ENCODE assay signal across 8 mouse cellular contexts in the genomic region with DNA sequence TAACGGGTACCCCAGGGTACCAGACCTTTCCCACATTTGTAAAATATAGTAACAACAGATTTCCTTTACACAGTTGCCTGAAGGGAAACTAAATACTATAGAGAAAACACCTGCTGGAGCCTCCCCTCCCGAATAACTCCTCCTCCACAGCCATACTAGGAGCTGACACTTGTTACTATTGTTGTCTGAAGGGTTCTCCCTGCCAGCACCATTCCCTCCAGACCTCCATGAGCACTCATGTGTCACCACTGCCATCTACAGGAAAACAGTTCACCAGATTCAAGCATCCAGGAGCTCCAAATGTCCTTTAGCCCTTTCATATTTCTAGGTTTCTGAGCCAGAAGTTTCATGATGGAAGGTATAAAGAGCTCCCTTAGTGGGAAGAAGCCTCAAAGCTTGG. TPM values are rescaled to one million over a fixed set of nuclear protein-coding genes. Genes with fewer than 3 reads are reported as not detected.
DNase-seq lines count a peak whose midpoint lies in the region; ATAC-seq lines count a peak whose summit lies in the region.

No protein-coding gene starts in this region.

- 7% methylated on average over 2 of the region's 2 CpGs for WGBS in forebrain, embryonic 14.5 days
- WGBS in hindbrain, embryonic 10.5 days = 39% methylated on average over 2 of the region's 2 CpGs
- WGBS in midbrain, embryonic 10.5 days = 50% methylated on average over 2 of the region's 2 CpGs

- no peaks in the 10 kb centered on the region for H3K27me3 ChIP-seq in forebrain, embryonic 14.5 days (replicated peaks; ENCODE audit: control insufficient read depth, insufficient read depth, low read length)
- H3K27me3 ChIP-seq in hindbrain, embryonic 10.5 days (ENCODE audit: insufficient read depth, poor library complexity, severe bottlenecking) = no peaks in the 10 kb centered on the region
- H3K27me3 ChIP-seq in midbrain, embryonic 10.5 days (ENCODE audit: low read depth, poor library complexity, severe bottlenecking) = no peaks in the 10 kb centered on the region

- H3K36me3 ChIP-seq in forebrain, embryonic 14.5 days (ENCODE audit: control insufficient read depth, insufficient read depth, low read length) = no peaks in the 10 kb centered on the region
- no peaks in the 10 kb centered on the region for H3K36me3 ChIP-seq in hindbrain, embryonic 10.5 days
- no peaks in the 10 kb centered on the region for H3K36me3 ChIP-seq in midbrain, embryonic 10.5 days

- H3K4me1 ChIP-seq in forebrain, embryonic 14.5 days (ENCODE audit: control insufficient read depth, insufficient read depth, low read length) = peaks cover 37% of the 10 kb centered on the region
- peaks cover 59% of the 10 kb centered on the region for H3K4me1 ChIP-seq in hindbrain, embryonic 10.5 days (replicated peaks)
- H3K4me1 ChIP-seq in midbrain, embryonic 10.5 days = peaks cover 59% of the 10 kb centered on the region

- no peak overlapping the region for H3K4me2 ChIP-seq in forebrain, embryonic 14.5 days (ENCODE audit: low read length)

- no peak overlapping the region for H3K4me3 ChIP-seq in forebrain, embryonic 14.5 days (ENCODE audit: low read depth, low read length)
- H3K4me3 ChIP-seq in hindbrain, embryonic 10.5 days = no peak overlapping the region
- no peak overlapping the region for H3K4me3 ChIP-seq in midbrain, embryonic 10.5 days

- ATAC-seq in frontal cortex, adult (ENCODE audit: low TSS enrichment) = peak; percentile 41; the same call in 1 of the 2 replicates
- peak; percentile 63 for ATAC-seq in forebrain, embryonic 14.5 days

- H3K27ac ChIP-seq in forebrain, embryonic 14.5 days (ENCODE audit: low read depth, low read length) = peak overlapping the region; percentile 69; the same call in 1 of the 2 replicates
- H3K27ac ChIP-seq in hindbrain, embryonic 10.5 days = peak overlapping the region; percentile 70
- peak overlapping the region; percentile 70 for H3K27ac ChIP-seq in midbrain, embryonic 10.5 days (replicated peaks)

- H3K9me3 ChIP-seq in forebrain, embryonic 14.5 days (replicated peaks; ENCODE audit: control insufficient read depth, low read length) = no peaks in the 10 kb centered on the region
- H3K9me3 ChIP-seq in hindbrain, embryonic 10.5 days = no peaks in the 10 kb centered on the region
- no peaks in the 10 kb centered on the region for H3K9me3 ChIP-seq in midbrain, embryonic 10.5 days (replicated peaks)

- no peak overlapping the region for H3K9ac ChIP-seq in forebrain, embryonic 14.5 days (ENCODE audit: low read length)

- no peak for DNase-seq in frontal cortex, postnatal 25 days (ENCODE audit: low spot score in 2 of 2)
- DNase-seq in c-Kit-negative CD71-positive TER-119-positive erythroid progenitor cells, embryonic 14.5 days (ENCODE audit: low read depth, low spot score) = peak; percentile 21
- DNase-seq in forebrain, embryonic 14.5 days (ENCODE audit: low spot score) = peak; percentile 93
- DNase-seq in hindbrain, embryonic 10.5 days (ENCODE audit: low spot score) = peak; percentile 57
- peak; percentile 57 to 81 for DNase-seq in layer of hippocampus, postnatal 36 days
- DNase-seq in midbrain, embryonic 10.5 days (ENCODE audit: low spot score) = peak; percentile 44
- peak; percentile 57 to 58 for DNase-seq in thymus, postnatal 36 days

RNA-seq across cellular contexts. Expression of gene Tom1l2, which starts 60.0 kb away (rescaled TPM):
- 23.0 and 31.6 TPM in 2 replicates for polyA plus RNA-seq in forebrain, embryonic 14.5 days (2014; fragmentation: Nextera tagmentation; extraction: Ambion mirVana)
- 21.6 and 30.7 TPM in 2 replicates for polyA plus RNA-seq in hindbrain, embryonic 10.5 days (2016; fragmentation: Nextera tagmentation; extraction: Ambion mirVana)
- total RNA-seq in layer of hippocampus, postnatal 36 days (2021) = 100 to 1,000 TPM; 170 to 180 TPM
- 17.6 and 26.2 TPM in 2 replicates for polyA plus RNA-seq in midbrain, embryonic 10.5 days (2016; fragmentation: Nextera tagmentation; extraction: Ambion mirVana)

Comparison
In these comparisons a context has a peak if more than half of its experiments do, and no peak if none do; other contexts are left out.
1. DNase-seq: peak in c-Kit-negative CD71-positive TER-119-positive erythroid progenitor cells, embryonic 14.5 days (single experiment), forebrain, embryonic 14.5 days (single experiment), hindbrain, embryonic 10.5 days (single experiment), layer of hippocampus, postnatal 36 days (2 of 2), midbrain, embryonic 10.5 days (single experiment) and thymus, postnatal 36 days (2 of 2); none in frontal cortex, postnatal 25 days (0 of 2).
2. Peak in every context shown above with its lines, with median percentiles within 50 percentile points of each other: H3K27ac ChIP-seq.